Mouse (Mus musculus) G1E (cell line): ENCODE results near the gene Slc35e3. TPM values are rescaled to one million over a fixed set of nuclear protein-coding genes. Genes with fewer than 3 reads are reported as not detected.
"Not testable (repeated sequence)": the region's sequence is repeated elsewhere in the genome, so short reads cannot be mapped to it uniquely, and the experiment has no call there.

Source experiments
- ATAC-seq: 2 replicates; pipeline ENCODE4 v1.8.0; 2016; ENCODE audit warnings: mild to moderate bottlenecking; ENCODE audit not compliant: insufficient number of reproducible peaks, poor library complexity, low FRiP score, severe bottlenecking; ENCODE audit errors: extremely low read depth
- DNase-seq: peaks from one replicate; pipeline ENCODE4 v3.0.0; 2012; ENCODE audit warnings: low spot score
- H3K27me3 ChIP-seq: 2 replicates; pipeline ENCODE4 v1.6.1; 2012; ENCODE audit warnings: mild to moderate bottlenecking, low read length, inconsistent platforms; ENCODE audit not compliant: insufficient read depth
- H3K36me3 ChIP-seq: replicated peaks from 2 replicates; pipeline ENCODE3; 2012; ENCODE audit warnings: mild to moderate bottlenecking, inconsistent platforms
- H3K4me1 ChIP-seq: 2 replicates; pipeline ENCODE4 v1.6.1; 2012; ENCODE audit warnings: low read depth, low read length, inconsistent platforms, mixed read lengths; ENCODE audit not compliant: insufficient read depth
- H3K4me3 ChIP-seq: 2 replicates; pipeline ENCODE4 v1.5.1; 2012; ENCODE audit warnings: low read depth, mild to moderate bottlenecking, inconsistent platforms, low read length, moderate library complexity, mixed read lengths
- H3K9me3 ChIP-seq: replicated peaks from 2 replicates; pipeline ENCODE4 v1.6.1; 2012; ENCODE audit warnings: inconsistent platforms
- CTCF ChIP-seq: IDR thresholded peaks from 2 replicates; pipeline ENCODE4 v1.5.1; 2012; ENCODE audit warnings: low read depth, low read length, inconsistent platforms, mixed read lengths
- GATA1 ChIP-seq: IDR thresholded peaks from 2 replicates; pipeline ENCODE4 v1.6.1; 2012; ENCODE audit warnings: borderline replicate concordance, low read length, inconsistent platforms, mixed read lengths
- GATA2 ChIP-seq: IDR thresholded peaks from 2 replicates; pipeline ENCODE4 v1.6.1; 2012; ENCODE audit warnings: low read depth, low read length, inconsistent platforms, borderline replicate concordance
- POLR2AphosphoS5 ChIP-seq: IDR thresholded peaks from 2 replicates; pipeline ENCODE4 v1.6.1; 2012; ENCODE audit warnings: low read depth, low read length, inconsistent platforms; ENCODE audit not compliant: insufficient replicate concordance
- TAL1 ChIP-seq: conservative IDR thresholded peaks from 2 replicates; pipeline ENCODE4 v1.6.1; 2012; ENCODE audit warnings: low read depth, low read length, inconsistent platforms, mixed read lengths
- polyA plus RNA-seq: library from polyadenylated mRNA; stranded (reverse); fragments of >175 nt; gene quantifications from 2 replicates; pipeline ENCODE4 v1.2.3, GENCODE M21; 2012
- total RNA-seq, 2 experiments: library from RNA; stranded (forward) in 1 of 2; stranded (reverse) in 1 of 2; fragments of 200-1000 nt in 1 of 2; fragments of >200 nt in 1 of 2; fragmentation: Nextera tagmentation in 1 of 2; gene quantifications; 2 replicates each; pipeline ENCODE4 v1.2.3; 2014 to 2017

Gene Slc35e3
- total and polyA plus RNA-seq, 3 experiments, result 1.5 to 10.9 (median 3.5) TPM

DNA sequence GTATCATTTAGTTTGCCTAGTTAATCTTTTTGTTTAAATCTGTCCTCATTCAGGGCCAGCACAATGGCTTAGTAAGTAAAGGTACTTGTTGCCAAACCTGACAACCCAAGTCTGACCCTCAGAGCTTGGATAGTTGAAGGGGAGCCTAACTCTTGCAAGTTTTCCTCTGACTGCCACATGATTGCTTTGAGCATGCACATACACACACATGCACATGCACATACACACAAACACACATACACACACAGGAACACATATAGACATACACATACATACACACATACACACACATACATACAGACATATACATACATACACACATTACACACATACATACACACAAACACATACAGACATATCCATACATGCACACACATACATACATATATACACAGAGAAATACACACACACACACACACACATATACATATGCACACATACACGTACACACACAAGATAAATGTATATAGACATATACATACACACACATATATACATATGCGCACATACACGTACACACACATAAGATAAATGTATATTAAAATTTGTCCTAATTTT lies 21.3 kb downstream of the Slc35e3 start:
- H3K9me3 ChIP-seq, result no peaks in the 10 kb centered on the region
- no peak overlapping the region for H3K4me3 ChIP-seq
- DNase-seq (no peak), ATAC-seq (no peak)
- peaks cover 12% of the 10 kb centered on the region for H3K27me3 ChIP-seq
- TF ChIP-seq GATA1, result no peak
- no peak for TF ChIP-seq TAL1
- TF ChIP-seq GATA2, result no peak
- no peak for TF ChIP-seq POLR2AphosphoS5
- no peak for TF ChIP-seq CTCF
- H3K4me1 ChIP-seq, result peaks cover 15% of the 10 kb centered on the region
- no peaks in the 10 kb centered on the region for H3K36me3 ChIP-seq

GRCm38 (mm10) chr10:117724136-117724718 lies 21.9 kb downstream of the Slc35e3 start:
- ATAC-seq (no peak), DNase-seq (no peak)
- H3K27me3 ChIP-seq, result peaks cover 8% of the 10 kb centered on the region
- no peaks in the 10 kb centered on the region for H3K36me3 ChIP-seq
- H3K9me3 ChIP-seq, result no peaks in the 10 kb centered on the region
- H3K4me1 ChIP-seq, result peaks cover 13% of the 10 kb centered on the region
- no peak overlapping the region for H3K4me3 ChIP-seq
- no peak for TF ChIP-seq GATA1
- no peak for TF ChIP-seq POLR2AphosphoS5
- no peak for TF ChIP-seq TAL1
- TF ChIP-seq GATA2, result no peak
- TF ChIP-seq CTCF, result no peak

GRCm38 (mm10) chr10:117718161-117719119 lies 27.7 kb downstream of the Slc35e3 start:
- ATAC-seq, result no peak
- peaks cover 40% of the 10 kb centered on the region for H3K4me1 ChIP-seq

GRCm38 (mm10) chr10:117717583-117717982 lies 28.6 kb downstream of the Slc35e3 start:
- ATAC-seq (peak; percentile 67), DNase-seq (no peak)
- H3K27me3 ChIP-seq, result 0 out of 2 replicates have a peak, but pooled peaks cover 4% of the 10 kb centered on the region
- TF ChIP-seq POLR2AphosphoS5 (no peak), GATA1 (no peak), TAL1 (no peak), GATA2 (no peak), CTCF (no peak)
- H3K9me3 ChIP-seq, result no peaks in the 10 kb centered on the region
- H3K36me3 ChIP-seq, result no peaks in the 10 kb centered on the region
- H3K4me3 ChIP-seq, result no peak overlapping the region
- peaks cover 40% of the 10 kb centered on the region for H3K4me1 ChIP-seq

More at GRCm38 (mm10) chr10:117718161-117719119, 27.7 kb downstream of the Slc35e3 start:
- DNase-seq, result no peak
- H3K36me3 ChIP-seq, result no peaks in the 10 kb centered on the region
- no peak overlapping the region for H3K4me3 ChIP-seq
- no peak for TF ChIP-seq GATA2
- TF ChIP-seq CTCF, result no peak
- TF ChIP-seq TAL1, result no peak
- no peak for TF ChIP-seq POLR2AphosphoS5
- no peak for TF ChIP-seq GATA1
- no peaks in the 10 kb centered on the region for H3K9me3 ChIP-seq
- 0 out of 2 replicates have a peak, but pooled peaks cover 4% of the 10 kb centered on the region for H3K27me3 ChIP-seq

DNA sequence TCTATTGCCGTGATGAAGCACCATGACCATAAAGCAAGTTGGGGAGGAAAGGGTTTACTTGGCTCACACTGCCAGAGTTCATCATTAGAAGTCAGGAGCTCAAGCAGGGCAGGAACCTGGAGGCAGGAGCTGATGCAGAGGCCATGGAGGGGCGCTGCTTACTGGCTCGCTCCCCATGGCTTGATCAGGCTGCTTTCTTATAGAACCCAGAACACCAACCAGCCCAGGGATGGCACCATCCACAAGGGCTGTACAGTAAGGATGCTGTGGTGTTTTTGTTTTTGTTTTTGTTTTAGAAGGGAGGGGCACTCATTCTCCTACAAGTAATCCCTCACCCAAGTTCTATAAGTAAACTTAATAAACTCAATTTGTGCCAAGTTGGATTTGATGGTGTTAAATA lies 29.5 kb downstream of the Slc35e3 start:
- TF ChIP-seq POLR2AphosphoS5 (no peak), CTCF (no peak), TAL1 (no peak), GATA2 (no peak), GATA1 (no peak)
- H3K36me3 ChIP-seq, result no peaks in the 10 kb centered on the region
- no peaks in the 10 kb centered on the region for H3K9me3 ChIP-seq
- peaks cover 47% of the 10 kb centered on the region for H3K4me1 ChIP-seq
- DNase-seq (no peak), ATAC-seq (no peak)
- H3K4me3 ChIP-seq, result no peak overlapping the region
- 0 out of 2 replicates have a peak, but pooled peaks cover 4% of the 10 kb centered on the region for H3K27me3 ChIP-seq

DNA sequence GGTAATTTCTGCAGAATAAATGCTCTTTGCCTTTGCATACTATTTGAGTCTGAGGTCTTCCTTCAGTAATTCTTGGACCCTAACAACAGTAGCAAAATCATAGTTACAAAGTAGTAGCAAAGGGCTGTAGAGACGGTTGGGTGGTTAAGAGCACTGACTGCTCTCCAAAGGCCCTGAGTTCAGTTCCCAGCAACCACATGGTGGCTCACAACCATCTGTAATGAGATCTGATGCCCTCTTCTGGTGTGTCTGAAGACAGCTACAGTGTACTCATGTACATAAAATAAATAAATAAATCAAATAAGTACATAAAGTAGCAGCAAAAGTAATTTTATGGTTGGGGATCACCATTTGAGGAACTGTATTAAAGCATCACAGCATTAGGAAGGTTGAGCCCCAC lies 30.5 kb downstream of the Slc35e3 start:
- H3K9me3 ChIP-seq, H3K36me3 ChIP-seq, H3K4me3 ChIP-seq, DNase-seq, ATAC-seq, H3K27me3 ChIP-seq: not testable (repeated sequence)
- H3K4me1 ChIP-seq, result peaks cover 50% of the 10 kb centered on the region
